Mouse (Mus musculus) hindbrain, postnatal 0 days (tissue): ENCODE measurements around the gene Abcb8. TPM values are rescaled to one million over a fixed set of nuclear protein-coding genes. Genes with fewer than 3 reads are reported as not detected.

Source experiments
- ATAC-seq: fragments of 200-750 bp; cut with Nextera tagmentation; 2 replicates; pipeline ENCODE4 v1.8.0; 2017; ENCODE audit warnings: mild to moderate bottlenecking, moderate TSS enrichment, moderate library complexity
- DNase-seq: peaks from one replicate; pipeline ENCODE4 v3.0.0-alpha.2; 2015; ENCODE audit warnings: low spot score
- H3K27ac ChIP-seq: fragments of 300-500 bp; sonication (generic); 2 replicates; pipeline ENCODE4 v1.5.1; 2014; ENCODE audit warnings: mild to moderate bottlenecking
- H3K27me3 ChIP-seq: fragments of 300-500 bp; sonication (generic); 2 replicates; pipeline ENCODE4 v1.6.1; 2014; ENCODE audit warnings: low read length, mixed read lengths; ENCODE audit not compliant: insufficient read depth
- H3K36me3 ChIP-seq: fragments of 300-500 bp; sonication (generic); 2 replicates; pipeline ENCODE4 v1.6.1; 2014; ENCODE audit warnings: low read length, mixed read lengths; ENCODE audit not compliant: insufficient read depth
- H3K4me1 ChIP-seq: fragments of 300-500 bp; sonication (generic); 2 replicates; pipeline ENCODE4 v1.6.1; 2014; ENCODE audit warnings: antibody characterized with exemption, low read length, mixed read lengths; ENCODE audit not compliant: insufficient read depth
- H3K4me2 ChIP-seq: fragments of 300-500 bp; sonication (generic); 2 replicates; pipeline ENCODE4 v1.6.1; 2014; ENCODE audit warnings: low read depth, mild to moderate bottlenecking, low read length, moderate library complexity, mixed read lengths
- H3K4me3 ChIP-seq: fragments of 300-500 bp; sonication (generic); 2 replicates; pipeline ENCODE4 v1.5.1; 2014; ENCODE audit warnings: low read length
- H3K9ac ChIP-seq: fragments of 300-500 bp; sonication (generic); replicated peaks from 2 replicates; pipeline ENCODE4 v1.6.1; 2014; ENCODE audit warnings: mild to moderate bottlenecking, low read length, moderate library complexity, mixed read lengths
- H3K9me3 ChIP-seq: fragments of 300-500 bp; sonication (generic); 2 replicates; pipeline ENCODE4 v1.6.1; 2016; ENCODE audit warnings: low read length, mixed read lengths
- CTCF ChIP-seq: IDR thresholded peaks from 2 replicates; pipeline ENCODE4 v1.5.1; 2016; ENCODE audit warnings: antibody characterized with exemption, control low read depth, low read depth
- WGBS: fragments of 180-500 bp; shearing (Covaris S2); extraction: QIAGEN DNeasy Blood & Tissue Kit; methylation state at CpG from one replicate; pipeline ENCODE4 v1.1.7; 2014; 5-methylcytosine and 5-hydroxymethylcytosine counted together
- polyA plus RNA-seq: library from polyadenylated mRNA; unstranded; fragments of >200 nt; fragmentation: Nextera tagmentation; extraction: Ambion mirVana; gene quantifications from 2 replicates; pipeline ENCODE4 v1.2.1, GENCODE M21; 2015
- total RNA-seq: library from RNA; depleted of rRNA; stranded (reverse); fragments of >200 nt; gene quantifications from 2 replicates; pipeline ENCODE4 v1.2.3, GENCODE M21; 2014

The Abcb8 gene
- total and polyA plus RNA-seq, 2 experiments from 2014 or later: 43.5 to 90.6 TPM

- no peaks in the 10 kb centered on the region for H3K9me3 ChIP-seq
- 92% methylated on average over 5 of the region's 5 CpGs for WGBS
- TF ChIP-seq CTCF: no peak
- peaks cover 24% of the 10 kb centered on the region for H3K4me1 ChIP-seq
- no peaks in the 10 kb centered on the region for H3K36me3 ChIP-seq
- ATAC-seq (no peak), DNase-seq (no peak)
- H3K27me3 ChIP-seq: no peaks in the 10 kb centered on the region
- no peak overlapping the region for H3K4me3 ChIP-seq
- H3K9ac ChIP-seq: no peak overlapping the region
- no peak overlapping the region for H3K27ac ChIP-seq
- H3K4me2 ChIP-seq: no peak overlapping the region
These were observed 8.1 kb upstream of the Abcb8 start for GRCm38 (mm10) chr5:24385374-24385773.

- H3K4me2 ChIP-seq: no peak overlapping the region
- H3K27ac ChIP-seq: no peak overlapping the region
- H3K9ac ChIP-seq: no peak overlapping the region
- ATAC-seq (no peak), DNase-seq (no peak)
- no peaks in the 10 kb centered on the region for H3K36me3 ChIP-seq
- H3K4me1 ChIP-seq: peaks cover 24% of the 10 kb centered on the region
- H3K4me3 ChIP-seq: no peak overlapping the region
- no peaks in the 10 kb centered on the region for H3K27me3 ChIP-seq
- H3K9me3 ChIP-seq: no peaks in the 10 kb centered on the region
- WGBS: 80% methylated on average over 10 of the region's 10 CpGs
- TF ChIP-seq CTCF: no peak
These were observed 7.4 kb upstream of the Abcb8 start for GRCm38 (mm10) chr5:24385887-24386550.

GRCm38 (mm10) chr5:24387264-24388241 lies 5.9 kb upstream of the Abcb8 start:
- DNase-seq: peak; percentile 87
- ATAC-seq: peak; percentile 55
- peak overlapping the region; percentile 60 for H3K9ac ChIP-seq
- H3K36me3 ChIP-seq: no peaks in the 10 kb centered on the region
- peak; percentile 65 for TF ChIP-seq CTCF
- peaks cover 24% of the 10 kb centered on the region for H3K4me1 ChIP-seq
- 2% methylated on average over 73 of the region's 73 CpGs for WGBS
- peak overlapping the region; percentile 47 for H3K4me3 ChIP-seq
- H3K27me3 ChIP-seq: no peaks in the 10 kb centered on the region
- peak overlapping the region; percentile 97 for H3K4me2 ChIP-seq
- H3K9me3 ChIP-seq: no peaks in the 10 kb centered on the region
- H3K27ac ChIP-seq: peak overlapping the region; percentile 51; the same call in 1 of the 2 replicates

GRCm38 (mm10) chr5:24388246-24388915 lies 5.1 kb upstream of the Abcb8 start:
- Histone ChIP-seq H3K27me3 (no peaks in the 10 kb centered on the region), H3K36me3 (no peaks in the 10 kb centered on the region), H3K27ac (peak overlapping the region; percentile 51; the same call in 1 of the 2 replicates), H3K4me1 (peaks cover 20% of the 10 kb centered on the region), H3K4me3 (peak overlapping the region; percentile 47), H3K4me2 (peak overlapping the region; percentile 97), H3K9me3 (no peaks in the 10 kb centered on the region), H3K9ac (peak overlapping the region; percentile 60)
- WGBS: 25% methylated on average over 24 of the region's 26 CpGs
- TF ChIP-seq CTCF: no peak; the same call in 1 of the 2 replicates
- ATAC-seq: no peak
- DNase-seq: no peak

- H3K27ac ChIP-seq: no peak overlapping the region
- H3K9ac ChIP-seq: no peak overlapping the region
- no peak overlapping the region for H3K4me3 ChIP-seq
- no peak for ATAC-seq
- 58% methylated on average over 6 of the region's 7 CpGs for WGBS
- H3K36me3 ChIP-seq: no peaks in the 10 kb centered on the region
- no peaks in the 10 kb centered on the region for H3K9me3 ChIP-seq
- TF ChIP-seq CTCF: no peak
- H3K27me3 ChIP-seq: no peaks in the 10 kb centered on the region
- DNase-seq: peak; percentile 15
- H3K4me2 ChIP-seq: no peak overlapping the region
- H3K4me1 ChIP-seq: peaks cover 15% of the 10 kb centered on the region
These were observed 4.3 kb upstream of the Abcb8 start for GRCm38 (mm10) chr5:24389011-24389657.

GRCm38 (mm10) chr5:24389658-24390020 lies 3.8 kb upstream of the Abcb8 start:
- H3K4me2 ChIP-seq: no peak overlapping the region
- H3K27me3 ChIP-seq: no peaks in the 10 kb centered on the region
- TF ChIP-seq CTCF: no peak
- no peak for DNase-seq
- H3K9ac ChIP-seq: no peak overlapping the region
- H3K27ac ChIP-seq: no peak overlapping the region
- ATAC-seq: no peak
- H3K36me3 ChIP-seq: no peaks in the 10 kb centered on the region
- 83% methylated on average over 4 of the region's 4 CpGs for WGBS
- peaks cover 12% of the 10 kb centered on the region for H3K4me1 ChIP-seq
- H3K4me3 ChIP-seq: no peak overlapping the region
- no peaks in the 10 kb centered on the region for H3K9me3 ChIP-seq
